Mouse (Mus musculus) liver, embryonic 15.5 days (tissue): ENCODE measurements around the gene Mindy1. TPM values are rescaled to one million over a fixed set of nuclear protein-coding genes. Genes with fewer than 3 reads are reported as not detected.

Experiments used
- ATAC-seq: fragments of 200-750 bp; cut with Nextera tagmentation; 2 replicates; pipeline ENCODE4 v1.8.0; 2017; ENCODE audit warnings: moderate number of reproducible peaks, mild to moderate bottlenecking, moderate library complexity; ENCODE audit not compliant: insufficient read depth
- H3K27ac ChIP-seq: fragments of 300-500 bp; sonication (generic); replicated peaks from 2 replicates; pipeline ENCODE4 v1.5.1; 2015; ENCODE audit warnings: mild to moderate bottlenecking, inconsistent platforms
- H3K27me3 ChIP-seq: fragments of 300-500 bp; sonication (generic); 2 replicates; pipeline ENCODE4 v1.6.1; 2015; ENCODE audit warnings: mild to moderate bottlenecking, inconsistent platforms
- H3K36me3 ChIP-seq: fragments of 300-500 bp; sonication (generic); replicated peaks from 2 replicates; pipeline ENCODE4 v1.6.1; 2015; ENCODE audit warnings: moderate library complexity, mild to moderate bottlenecking, inconsistent platforms
- H3K4me1 ChIP-seq: fragments of 300-500 bp; sonication (generic); replicated peaks from 2 replicates; pipeline ENCODE4 v1.6.1; 2015; ENCODE audit warnings: inconsistent platforms
- H3K4me2 ChIP-seq: fragments of 300-500 bp; sonication (generic); 2 replicates; pipeline ENCODE4 v1.6.1; 2015; ENCODE audit warnings: moderate library complexity, mild to moderate bottlenecking, inconsistent platforms
- H3K4me3 ChIP-seq: fragments of 300-500 bp; sonication (generic); replicated peaks from 2 replicates; pipeline ENCODE4 v1.5.1; 2015; ENCODE audit warnings: mild to moderate bottlenecking, inconsistent platforms
- H3K9ac ChIP-seq: fragments of 300-500 bp; sonication (generic); 2 replicates; pipeline ENCODE4 v1.6.1; 2015; ENCODE audit warnings: moderate library complexity, mild to moderate bottlenecking, inconsistent platforms
- H3K9me3 ChIP-seq: fragments of 300-500 bp; sonication (generic); replicated peaks from 2 replicates; pipeline ENCODE4 v1.6.1; 2016; ENCODE audit warnings: inconsistent platforms
- WGBS: fragments of 180-500 bp; shearing (Covaris S2); methylation state at CpG from one replicate; pipeline ENCODE4 v1.1.7; 2015; ENCODE audit warnings: mixed read lengths; ENCODE audit not compliant: insufficient replicate concordance; 5-methylcytosine and 5-hydroxymethylcytosine counted together
- polyA plus RNA-seq: library from polyadenylated mRNA; unstranded; fragments of >200 nt; fragmentation: Nextera tagmentation; extraction: Ambion mirVana; gene quantifications from 2 replicates; pipeline ENCODE4 v1.2.1, GENCODE M21; 2015

Gene Mindy1
- polyA plus RNA-seq, 1 experiment from 2014 or later: 18.8 TPM

DNA sequence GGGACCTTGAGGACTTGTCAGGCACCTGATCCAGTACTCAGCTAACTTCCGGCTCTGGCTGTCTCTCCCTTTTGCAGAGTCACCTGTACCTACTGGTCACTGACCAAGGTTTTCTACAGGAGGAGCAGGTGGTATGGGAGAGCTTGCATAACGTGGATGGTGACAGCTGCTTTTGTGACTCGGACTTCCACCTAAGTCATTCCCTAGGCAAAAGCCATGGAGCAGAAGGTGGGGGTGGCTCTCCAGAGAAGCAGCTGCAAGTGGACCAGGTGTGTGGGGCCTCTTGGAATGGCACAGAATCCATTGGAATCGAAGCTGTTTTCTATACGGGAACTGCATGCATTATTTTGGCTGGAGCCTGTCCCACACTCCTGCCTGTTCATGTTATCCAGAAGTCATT lies 13.6 kb downstream of the Mindy1 start:
- H3K27me3 ChIP-seq: no peaks in the 10 kb centered on the region
- peaks cover 57% of the 10 kb centered on the region for H3K4me1 ChIP-seq
- no peak overlapping the region for H3K9ac ChIP-seq
- peak overlapping the region; percentile 41; the same call in 1 of the 2 replicates for H3K27ac ChIP-seq
- H3K9me3 ChIP-seq: no peaks in the 10 kb centered on the region
- H3K36me3 ChIP-seq: peaks cover 68% of the 10 kb centered on the region
- no peak for ATAC-seq
- H3K4me2 ChIP-seq: no peak overlapping the region
- no peak overlapping the region for H3K4me3 ChIP-seq
- WGBS: 63% methylated on average over 5 of the region's 5 CpGs

DNA sequence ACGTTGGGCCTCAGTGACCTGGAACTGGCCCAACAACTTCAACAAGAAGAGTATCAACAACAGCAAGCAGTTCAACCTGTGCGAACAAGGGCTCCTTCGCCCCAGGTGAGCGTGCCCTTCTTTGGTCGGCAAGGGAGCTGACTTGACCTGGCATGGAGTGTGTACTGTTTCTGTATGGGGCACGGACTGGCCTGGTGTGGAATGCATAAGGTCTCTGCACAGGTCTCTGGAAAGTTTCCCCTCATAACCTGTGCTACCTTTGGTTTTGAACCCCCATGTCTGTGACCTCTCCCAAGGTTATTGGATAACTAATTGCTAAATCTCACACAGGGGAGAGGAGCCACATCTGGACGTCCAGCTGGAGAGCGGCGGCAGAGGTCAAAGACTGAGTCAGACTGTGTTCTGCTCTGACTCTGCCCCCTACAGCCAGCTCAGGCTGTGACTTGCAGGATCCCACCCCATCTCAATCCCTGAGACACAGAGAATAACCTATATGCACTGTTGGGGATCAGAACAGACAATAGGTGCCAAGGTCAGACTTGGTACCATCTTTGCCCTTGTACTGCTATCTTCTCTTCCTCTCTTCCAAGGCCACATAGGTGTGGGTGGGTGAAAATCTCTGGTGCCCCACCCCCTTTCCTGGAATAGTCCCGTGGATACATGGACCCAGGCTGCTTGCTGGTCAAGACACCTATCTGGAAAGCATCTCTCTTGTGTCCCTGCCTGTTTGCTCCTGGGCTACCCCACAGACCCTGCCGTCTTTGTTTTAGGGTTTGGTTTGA lies 14.4 kb downstream of the Mindy1 start:
- H3K9ac ChIP-seq: no peak overlapping the region
- peaks cover 57% of the 10 kb centered on the region for H3K4me1 ChIP-seq

DNA sequence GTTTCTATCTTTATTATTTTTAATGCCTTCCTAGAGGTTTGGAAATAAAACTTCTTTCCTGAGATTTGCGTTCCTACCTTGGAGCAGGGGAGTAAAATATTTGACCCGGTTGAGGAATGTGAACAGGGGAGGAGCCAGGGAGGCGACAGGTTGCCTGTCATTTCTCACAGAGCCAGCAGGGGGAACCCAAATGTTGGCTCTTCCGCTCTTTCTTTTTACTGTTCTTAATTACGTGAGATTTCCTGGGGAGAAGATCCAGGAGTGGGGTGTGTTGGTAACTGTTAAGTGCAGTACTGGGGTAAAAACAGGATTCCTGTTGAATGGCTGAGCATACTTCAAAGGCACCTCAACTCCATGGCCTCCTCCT lies 14.9 kb downstream of the Mindy1 start:
- Histone ChIP-seq H3K36me3 (peaks cover 61% of the 10 kb centered on the region), H3K27ac (peak overlapping the region; percentile 29; the same call in 1 of the 2 replicates), H3K9ac (no peak overlapping the region), H3K9me3 (no peaks in the 10 kb centered on the region), H3K4me3 (no peak overlapping the region), H3K4me2 (no peak overlapping the region), H3K4me1 (peaks cover 54% of the 10 kb centered on the region), H3K27me3 (no peaks in the 10 kb centered on the region)
- no peak for ATAC-seq
- 10% methylated on average over 5 of the region's 5 CpGs for WGBS

More for the DNA sequence above, 14.4 kb downstream of the Mindy1 start:
- H3K4me3 ChIP-seq: no peak overlapping the region
- WGBS: 68% methylated on average over 11 of the region's 11 CpGs
- no peaks in the 10 kb centered on the region for H3K9me3 ChIP-seq
- no peaks in the 10 kb centered on the region for H3K27me3 ChIP-seq
- H3K4me2 ChIP-seq: no peak overlapping the region
- peak; percentile 29; the same call in 1 of the 2 replicates for ATAC-seq
- H3K27ac ChIP-seq: peak overlapping the region; percentile 41
- H3K36me3 ChIP-seq: peaks cover 66% of the 10 kb centered on the region

DNA sequence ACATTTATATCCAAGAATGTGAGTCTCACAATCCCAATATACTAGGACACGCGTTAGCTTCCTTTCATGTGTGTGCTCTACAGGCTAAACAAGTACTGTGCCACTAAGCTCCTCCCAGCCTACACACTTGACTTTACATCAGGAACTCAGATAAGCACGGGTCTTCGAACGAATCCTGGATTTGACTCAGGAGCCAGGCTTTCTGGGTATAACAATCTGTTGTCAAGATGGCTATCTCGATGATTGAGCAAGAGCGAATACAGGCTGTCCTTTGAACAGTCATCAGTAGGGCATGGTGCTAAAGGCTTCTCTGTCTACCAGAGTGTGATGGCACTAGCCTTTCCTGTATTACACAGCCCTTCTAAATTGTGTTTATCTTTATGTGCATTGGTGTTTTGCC lies 16.9 kb downstream of the Mindy1 start:
- H3K4me2 ChIP-seq: no peak overlapping the region
- ATAC-seq: peak; percentile 28; the same call in 1 of the 2 replicates
- 42% methylated on average over 7 of the region's 7 CpGs for WGBS
- no peak overlapping the region for H3K9ac ChIP-seq
- 0 out of 2 replicates have a peak overlapping the region, but pooled peaks have one; percentile 31 for H3K27ac ChIP-seq
- peaks cover 48% of the 10 kb centered on the region for H3K36me3 ChIP-seq
- peaks cover 47% of the 10 kb centered on the region for H3K4me1 ChIP-seq
- no peaks in the 10 kb centered on the region for H3K9me3 ChIP-seq
- H3K4me3 ChIP-seq: no peak overlapping the region
- no peaks in the 10 kb centered on the region for H3K27me3 ChIP-seq

DNA sequence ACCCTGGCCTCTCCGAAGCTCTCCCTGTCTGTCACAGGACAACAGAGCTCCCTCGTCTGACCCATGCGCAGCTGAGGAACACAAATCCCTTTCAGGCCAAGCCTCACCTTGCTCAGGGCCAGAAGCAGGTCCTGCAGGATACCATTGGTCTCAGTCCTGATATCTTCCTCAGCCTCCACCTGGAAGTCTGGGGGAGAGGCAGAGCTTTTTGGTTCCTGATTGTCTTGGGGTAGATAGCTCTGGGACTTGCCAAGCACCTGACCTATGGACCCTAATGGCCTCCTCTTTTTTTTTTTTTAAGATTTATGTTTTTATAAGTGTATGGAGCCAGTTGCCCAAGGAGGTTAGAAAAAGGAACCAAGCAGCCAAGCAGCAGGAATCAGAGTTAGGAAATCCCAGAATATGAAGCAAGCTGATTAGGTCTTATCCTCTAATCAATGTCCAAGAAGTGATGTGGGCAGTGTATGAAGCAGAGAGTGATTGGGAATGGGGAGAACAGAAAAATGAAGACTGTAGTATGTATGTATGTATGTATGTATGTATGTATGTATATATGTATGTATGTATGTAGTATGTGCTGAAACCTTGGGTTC lies 20.2 kb downstream of the Mindy1 start:
- no peak overlapping the region for H3K4me2 ChIP-seq
- ATAC-seq: no peak
- H3K4me3 ChIP-seq: no peak overlapping the region
- H3K9me3 ChIP-seq: no peaks in the 10 kb centered on the region
- peaks cover 26% of the 10 kb centered on the region for H3K36me3 ChIP-seq
- peaks cover 15% of the 10 kb centered on the region for H3K4me1 ChIP-seq
- 83% methylated on average over 3 of the region's 3 CpGs for WGBS
- H3K27me3 ChIP-seq: no peaks in the 10 kb centered on the region
- H3K9ac ChIP-seq: no peak overlapping the region
- no peak overlapping the region for H3K27ac ChIP-seq

DNA sequence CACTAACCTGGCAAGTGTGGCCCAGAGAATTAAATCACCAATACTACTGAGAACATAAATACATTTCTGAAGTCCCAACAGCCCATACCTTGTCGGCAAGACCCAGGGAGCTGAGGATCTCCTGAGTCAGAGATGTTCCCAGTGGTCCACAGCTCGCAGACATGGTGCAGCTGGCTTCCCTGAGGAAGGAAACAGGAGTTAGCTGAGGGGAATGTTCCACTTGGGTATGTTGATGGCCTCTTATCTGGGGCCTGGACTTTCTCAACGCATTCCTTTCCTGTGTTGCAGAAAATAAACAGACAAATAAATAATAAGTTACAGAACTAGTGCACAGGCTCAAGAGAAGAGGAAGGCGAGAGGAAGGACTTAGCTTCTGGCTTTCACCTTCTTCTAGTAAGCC lies 25.1 kb downstream of the Mindy1 start:
- Histone ChIP-seq H3K27ac (no peak overlapping the region), H3K9me3 (no peaks in the 10 kb centered on the region), H3K4me2 (no peak overlapping the region), H3K4me1 (peaks cover 18% of the 10 kb centered on the region), H3K27me3 (no peaks in the 10 kb centered on the region), H3K36me3 (peaks cover 7% of the 10 kb centered on the region; the same call in 1 of the 2 replicates), H3K4me3 (no peak overlapping the region), H3K9ac (no peak overlapping the region)
- ATAC-seq: no peak
- WGBS: 70% methylated on average over 4 of the region's 4 CpGs

DNA sequence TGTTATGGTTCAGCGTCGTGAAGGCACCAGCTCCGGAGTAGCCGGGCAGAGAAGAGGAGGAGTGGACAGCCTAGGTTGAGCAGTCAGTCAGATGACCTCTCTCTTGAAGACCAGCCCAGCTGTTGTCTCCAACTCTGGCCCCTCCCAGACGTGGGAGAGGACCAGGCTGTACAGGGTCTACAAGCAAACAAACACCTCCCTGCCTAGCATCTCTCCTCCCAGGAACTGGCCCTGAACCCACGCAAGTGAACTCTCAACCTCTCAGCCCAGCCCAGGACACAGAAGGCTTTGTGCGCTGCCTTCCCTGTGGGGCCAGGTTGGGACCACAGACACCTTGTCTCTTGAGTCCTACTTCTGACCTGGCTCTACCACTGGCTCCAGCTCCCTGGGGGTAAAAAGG lies 26.0 kb downstream of the Mindy1 start, which contains the start of gene Anxa9:
Gene Anxa9 (minus strand): TSS at position 77 of the 400 bp plus-strand sequence.
- H3K9me3 ChIP-seq: no peaks in the 10 kb centered on the region
- peaks cover 26% of the 10 kb centered on the region for H3K4me1 ChIP-seq
- H3K27me3 ChIP-seq: no peaks in the 10 kb centered on the region
- H3K9ac ChIP-seq: no peak within 1 kb of the TSS
- H3K4me2 ChIP-seq: no peak within 1 kb of the TSS
- WGBS: 62% methylated on average over 7 of the region's 7 CpGs
- no peak for ATAC-seq
- H3K36me3 ChIP-seq: peaks cover 7% of the 10 kb centered on the region; the same call in 1 of the 2 replicates
- H3K27ac ChIP-seq: no peak within 1 kb of the TSS
- no peak within 1 kb of the TSS for H3K4me3 ChIP-seq

DNA sequence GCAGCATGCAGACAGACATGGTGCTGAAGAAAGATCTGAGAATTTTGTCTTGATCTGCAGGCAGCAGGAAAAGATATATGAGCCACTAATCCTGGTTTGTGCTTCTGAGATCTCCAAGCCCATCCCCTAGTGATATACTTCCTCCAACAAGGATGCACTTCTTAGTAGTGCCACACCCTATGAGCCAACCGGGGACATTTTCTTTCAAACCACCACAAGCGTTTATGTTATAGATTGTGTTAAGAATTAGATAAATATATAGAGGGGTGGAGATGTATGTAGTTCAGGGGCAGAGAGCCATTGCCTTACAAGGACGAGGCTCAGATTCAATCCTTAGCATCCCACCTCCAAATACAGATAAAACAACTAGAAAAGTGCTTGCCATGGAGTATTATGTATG lies 29.4 kb downstream of the Mindy1 start:
- peaks cover 54% of the 10 kb centered on the region for H3K4me1 ChIP-seq
- no peak for ATAC-seq

DNA sequence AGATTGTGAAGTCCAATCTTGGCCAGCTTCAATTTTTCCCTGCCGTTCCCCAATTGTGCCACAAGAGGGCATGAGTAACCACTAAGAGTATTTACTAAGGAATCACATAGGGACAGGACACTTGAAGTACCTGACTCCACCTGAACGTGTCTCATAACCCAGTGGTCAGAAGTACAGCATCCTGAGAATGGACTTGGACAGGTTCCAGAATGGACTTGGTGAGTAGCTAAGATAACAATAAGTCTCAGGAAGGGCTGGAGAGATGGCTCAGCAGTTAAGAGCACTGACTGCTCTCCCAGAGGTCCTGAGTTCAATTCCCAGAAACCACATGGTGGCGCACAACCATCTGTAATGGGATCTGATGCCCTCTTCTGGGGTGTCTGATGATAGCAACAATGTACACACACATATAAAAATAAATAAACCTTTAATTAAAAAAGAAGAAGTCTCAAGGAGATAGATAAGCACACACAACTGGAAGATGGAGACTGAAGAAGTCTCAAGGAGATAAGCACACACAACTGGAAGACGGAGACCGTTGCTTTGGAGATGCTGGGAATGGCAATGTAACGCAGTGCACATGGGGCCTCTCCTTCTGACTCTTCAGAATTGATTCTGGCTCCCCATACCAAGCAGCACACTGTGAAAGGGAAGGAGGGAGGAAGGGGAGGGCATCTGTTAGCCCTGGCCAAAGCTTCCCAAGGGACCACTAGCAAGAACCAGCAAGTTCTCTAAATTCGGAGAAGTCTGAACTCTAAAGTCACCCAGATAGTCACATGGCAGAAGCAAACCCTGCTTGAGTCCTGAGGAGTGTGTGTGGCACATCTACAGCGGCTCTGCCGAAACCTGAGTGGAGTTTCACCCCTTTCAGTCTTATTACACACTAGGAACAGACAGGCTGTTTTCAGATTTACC lies 30.1 kb downstream of the Mindy1 start:
- H3K9me3 ChIP-seq: no peaks in the 10 kb centered on the region
- H3K27ac ChIP-seq: peak overlapping the region; percentile 93
- no peak for ATAC-seq
- WGBS: 29% methylated on average over 9 of the region's 9 CpGs
- no peaks in the 10 kb centered on the region for H3K27me3 ChIP-seq
- no peak overlapping the region for H3K4me3 ChIP-seq
- no peaks in the 10 kb centered on the region for H3K36me3 ChIP-seq
- H3K9ac ChIP-seq: no peak overlapping the region
- H3K4me2 ChIP-seq: peak overlapping the region; percentile 36
- peaks cover 62% of the 10 kb centered on the region for H3K4me1 ChIP-seq

More for the DNA sequence above, 29.4 kb downstream of the Mindy1 start:
- Histone ChIP-seq H3K9me3 (no peaks in the 10 kb centered on the region), H3K4me3 (no peak overlapping the region), H3K36me3 (peaks cover 5% of the 10 kb centered on the region; the same call in 1 of the 2 replicates), H3K4me2 (no peak overlapping the region), H3K9ac (no peak overlapping the region), H3K27me3 (no peaks in the 10 kb centered on the region), H3K27ac (no peak overlapping the region)
- 36% methylated on average over 3 of the region's 3 CpGs for WGBS

DNA sequence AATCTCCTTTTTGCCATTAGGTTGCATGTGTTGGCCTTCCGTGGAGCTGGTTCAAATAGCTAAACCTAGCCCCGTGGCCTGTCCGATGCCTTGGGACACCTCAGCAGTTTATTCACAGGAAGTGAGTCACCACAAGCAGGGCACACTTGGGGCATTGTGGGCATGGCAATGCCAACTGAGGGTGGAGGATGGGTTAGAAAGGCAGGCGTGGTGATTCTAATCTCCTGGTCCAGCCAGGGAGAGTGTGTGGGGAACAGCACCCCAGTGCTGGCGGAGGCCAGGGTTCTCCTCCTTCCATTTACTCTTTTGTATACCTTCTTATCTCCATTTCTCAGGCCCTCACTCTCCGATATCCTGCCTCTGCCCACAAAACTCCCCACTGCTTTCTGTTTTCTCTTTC lies 31.5 kb downstream of the Mindy1 start:
- 7% methylated on average over 6 of the region's 6 CpGs for WGBS
- Histone ChIP-seq H3K4me3 (peak overlapping the region; percentile 91), H3K4me2 (peak overlapping the region; percentile 98), H3K27ac (peak overlapping the region; percentile 93), H3K4me1 (peaks cover 68% of the 10 kb centered on the region), H3K27me3 (no peaks in the 10 kb centered on the region), H3K36me3 (no peaks in the 10 kb centered on the region; the same call in 1 of the 2 replicates), H3K9me3 (no peaks in the 10 kb centered on the region), H3K9ac (0 out of 2 replicates have a peak overlapping the region, but pooled peaks have one; percentile 21)
- ATAC-seq: peak; percentile 30
